Mouse (Mus musculus) cerebellum, adult 2 months (tissue): ENCODE measurements at regions not wholly inside any gene's neighbourhood (a gene's known extent, or its start where the extent isn't known, plus 50 kb on each side); places are given as distances from the start of the nearest gene placed in this dataset.

Experiments
- DNase-seq, 2 experiments: peaks; one replicate each; pipeline ENCODE4 v3.0.0; 2021
- H3K27ac ChIP-seq: fragments of 200-500 bp; 2 replicates; pipeline ENCODE4 v1.5.1; 2012; ENCODE audit warnings: low read length, control low read depth, inconsistent platforms; ENCODE audit not compliant: insufficient read depth
- H3K27me3 ChIP-seq: fragments of 200-500 bp; 2 replicates; pipeline ENCODE4 v1.6.1; 2012; ENCODE audit warnings: inconsistent platforms, mild to moderate bottlenecking, low read length, moderate library complexity; ENCODE audit not compliant: control insufficient read depth, insufficient read depth
- H3K4me1 ChIP-seq: fragments of 200-500 bp; 2 replicates; pipeline ENCODE4 v1.6.1; 2011; ENCODE audit warnings: low read length; ENCODE audit not compliant: control insufficient read depth, insufficient read depth
- H3K4me3 ChIP-seq: fragments of 200-500 bp; replicated peaks from 2 replicates; pipeline ENCODE3; 2011; ENCODE audit warnings: mild to moderate bottlenecking, low read depth, low read length, control low read depth; ENCODE audit not compliant: insufficient read depth
- CTCF ChIP-seq: fragments of 200-500 bp; IDR thresholded peaks from 2 replicates; pipeline ENCODE4 v1.5.1; 2011; ENCODE audit warnings: low read depth, mild to moderate bottlenecking, control low read depth, low read length, moderate library complexity, borderline replicate concordance; ENCODE audit not compliant: insufficient read depth
- POLR2A ChIP-seq: fragments of 200-500 bp; IDR thresholded peaks from 2 replicates; pipeline ENCODE4 v1.6.1; 2011; ENCODE audit warnings: low read length, control low read depth, borderline replicate concordance; ENCODE audit not compliant: insufficient read depth
- WGBS: fragments of 180-500 bp; shearing (Covaris S2); methylation state at CpG from one replicate; pipeline ENCODE4 v1.1.7; 2018; 5-methylcytosine and 5-hydroxymethylcytosine counted together

DNA sequence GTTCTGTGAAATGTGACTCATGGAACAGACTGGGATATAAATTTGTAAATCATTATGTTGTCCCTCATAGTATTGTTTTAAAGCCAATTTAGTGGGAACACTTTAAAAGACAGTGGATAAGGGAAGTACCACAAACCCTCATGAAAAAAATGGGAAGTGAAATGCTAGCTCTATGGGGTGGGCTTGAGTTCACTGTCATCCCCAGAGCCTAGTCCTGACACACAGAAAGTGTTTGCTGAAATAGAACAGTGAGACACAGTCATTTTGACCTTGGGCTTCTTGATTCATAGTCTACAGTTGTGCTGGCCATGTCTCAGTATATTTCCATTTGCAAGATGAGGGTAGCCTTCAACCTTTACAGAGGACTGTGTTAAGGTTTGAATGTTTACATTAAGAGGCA, 166.8 kb upstream of the Fggy start:
- H3K4me1 ChIP-seq: no peaks in the 10 kb centered on the region
- no peak for TF ChIP-seq POLR2A
- TF ChIP-seq CTCF: no peak
- no peaks in the 10 kb centered on the region for H3K27me3 ChIP-seq
- no peak overlapping the region for H3K27ac ChIP-seq
- no peak for DNase-seq
- H3K4me3 ChIP-seq: no peak overlapping the region

DNA sequence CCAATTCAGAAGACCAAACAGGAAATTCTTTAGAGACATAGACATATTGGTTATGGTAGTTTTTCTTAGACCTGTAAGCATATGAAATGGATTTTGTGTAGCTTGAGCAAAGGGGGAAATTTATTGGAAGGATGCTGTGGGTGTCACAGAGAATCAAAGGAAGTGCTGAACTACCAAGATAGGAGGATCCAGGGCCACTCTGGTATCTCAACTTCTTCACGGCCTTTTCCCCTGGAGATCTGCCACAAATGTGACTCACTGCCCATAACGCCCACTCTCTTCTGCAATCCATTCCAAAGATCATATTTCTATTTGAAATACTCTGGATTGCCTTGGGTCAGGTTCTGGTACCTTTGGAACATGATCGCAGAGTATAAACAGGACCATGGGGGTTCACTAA, 161.6 kb upstream of the Fggy start:
- no peak for TF ChIP-seq POLR2A
- TF ChIP-seq CTCF: no peak

DNA sequence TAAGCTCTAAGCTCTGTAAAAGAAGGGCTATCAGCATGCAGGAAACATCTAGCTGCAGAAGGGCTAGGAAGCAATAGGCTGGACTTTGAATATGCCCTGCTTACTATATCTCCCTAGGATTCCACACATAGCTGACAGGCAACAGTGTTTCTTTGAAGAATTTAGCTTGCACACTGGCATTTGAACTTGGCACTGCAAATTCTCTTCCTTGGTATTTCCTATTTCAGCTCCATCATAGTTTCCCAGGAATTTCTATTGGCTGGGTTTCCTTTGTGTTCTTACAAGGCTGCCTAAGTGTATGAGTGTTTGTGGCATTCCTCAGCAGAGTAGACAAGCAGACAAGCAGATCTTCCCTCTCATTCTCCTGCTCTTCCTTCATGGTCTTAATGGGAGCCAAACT, 159.0 kb upstream of the Fggy start:
- TF ChIP-seq POLR2A: no peak
- TF ChIP-seq CTCF: no peak

More for the DNA sequence above, 161.6 kb upstream of the Fggy start:
- no peaks in the 10 kb centered on the region for H3K27me3 ChIP-seq
- no peaks in the 10 kb centered on the region for H3K4me1 ChIP-seq
- no peak for DNase-seq
- H3K27ac ChIP-seq: no peak overlapping the region
- 85% methylated on average over 3 of the region's 3 CpGs for WGBS
- no peak overlapping the region for H3K4me3 ChIP-seq

DNA sequence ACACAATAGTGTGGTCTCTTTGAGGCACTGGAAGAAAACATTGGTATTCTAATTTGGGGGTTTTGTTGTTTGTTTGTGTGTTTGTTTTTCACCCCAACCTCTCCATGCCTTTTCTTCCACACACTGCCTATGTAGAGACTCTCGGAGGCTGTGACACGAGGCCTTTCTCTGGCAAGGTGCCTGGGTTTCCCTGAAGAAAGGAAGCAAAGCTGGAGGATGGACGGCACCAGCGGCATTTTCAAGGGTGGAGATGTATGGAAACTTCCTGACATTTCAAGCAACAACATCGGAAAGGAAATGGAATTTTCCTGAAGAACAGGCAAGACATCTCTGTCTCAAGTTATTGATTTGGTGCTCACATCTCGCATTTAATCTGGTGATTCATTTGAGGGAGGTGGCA, 155.0 kb upstream of the Fggy start:
- Histone ChIP-seq H3K27ac (no peak overlapping the region), H3K4me1 (no peaks in the 10 kb centered on the region), H3K27me3 (no peaks in the 10 kb centered on the region), H3K4me3 (no peak overlapping the region)
- TF ChIP-seq POLR2A: no peak
- TF ChIP-seq CTCF: no peak
- DNase-seq: no peak
- WGBS: 64% methylated on average over 6 of the region's 6 CpGs

More for the DNA sequence above, 159.0 kb upstream of the Fggy start:
- no peak overlapping the region for H3K27ac ChIP-seq
- no peak for DNase-seq
- H3K27me3 ChIP-seq: no peaks in the 10 kb centered on the region
- H3K4me3 ChIP-seq: no peak overlapping the region
- no peaks in the 10 kb centered on the region for H3K4me1 ChIP-seq

DNA sequence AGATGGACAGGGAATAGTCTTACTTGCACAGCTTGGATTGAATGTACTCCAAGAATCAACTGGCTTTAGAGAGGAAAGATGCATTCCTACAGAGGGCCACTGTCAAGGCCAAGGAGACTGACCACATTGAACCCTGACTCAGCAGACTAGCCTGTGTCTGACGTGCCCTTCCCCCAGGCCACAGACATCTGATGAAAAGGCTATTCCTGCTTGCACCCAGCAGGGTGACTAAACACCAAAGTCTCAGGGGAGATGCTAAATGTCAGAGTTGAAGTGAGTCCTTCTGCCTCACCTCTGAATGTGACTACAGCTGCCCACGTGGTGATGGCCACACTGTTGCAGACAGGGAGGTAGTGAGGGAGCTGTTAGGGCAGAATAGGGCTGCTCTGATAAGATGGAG, 140.2 kb upstream of the Fggy start:
- no peaks in the 10 kb centered on the region for H3K27me3 ChIP-seq
- TF ChIP-seq CTCF (no peak), POLR2A (no peak)
- 33% methylated on average over 2 of the region's 2 CpGs for WGBS
- no peak for DNase-seq
- H3K27ac ChIP-seq: no peak overlapping the region
- H3K4me1 ChIP-seq: no peaks in the 10 kb centered on the region
- H3K4me3 ChIP-seq: no peak overlapping the region

DNA sequence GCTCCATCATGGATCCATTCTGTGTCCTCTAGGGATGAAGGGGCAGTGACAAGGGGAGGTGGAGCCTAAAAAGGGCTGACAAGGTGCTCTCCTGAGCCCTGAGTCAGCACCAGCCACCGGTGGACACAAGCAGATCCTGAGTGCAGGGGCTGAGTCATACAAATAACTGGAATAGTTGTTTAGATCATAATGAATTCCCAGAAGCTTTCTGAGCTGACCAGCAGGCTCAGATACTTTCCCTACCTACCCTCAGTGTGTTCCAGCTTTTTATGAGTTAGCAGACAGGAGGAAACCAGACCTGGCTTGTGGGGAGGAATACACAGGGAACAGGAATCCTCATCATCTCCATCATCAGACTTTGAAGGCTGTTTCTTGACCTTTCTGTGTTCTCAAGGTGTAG, 130.7 kb upstream of the Fggy start:
- no peak overlapping the region for H3K27ac ChIP-seq
- no peak for DNase-seq
- TF ChIP-seq POLR2A (no peak), CTCF (no peak)
- H3K27me3 ChIP-seq: no peaks in the 10 kb centered on the region
- H3K4me3 ChIP-seq: no peak overlapping the region
- H3K4me1 ChIP-seq: no peaks in the 10 kb centered on the region
- 72% methylated on average over 1 of the region's 1 CpGs for WGBS

DNA sequence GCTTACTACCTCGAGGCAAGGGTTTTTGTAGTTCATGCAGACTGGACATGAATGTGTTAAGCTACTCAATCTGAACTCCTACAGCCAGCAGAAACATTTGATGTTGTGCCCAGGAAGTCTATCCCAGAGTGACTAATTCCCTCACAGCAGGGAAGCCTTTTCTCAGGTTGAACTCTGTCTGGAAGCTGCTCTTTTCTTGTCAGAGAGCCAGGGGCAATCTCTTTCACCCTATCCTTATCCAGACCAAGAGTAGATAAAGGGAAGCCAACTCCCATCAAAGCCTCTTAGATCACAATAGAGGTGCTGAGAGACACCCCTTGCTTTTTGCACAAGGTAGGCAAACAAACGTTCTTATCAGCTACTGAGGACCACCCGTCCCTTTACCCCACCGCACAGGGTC, 122.8 kb upstream of the Fggy start:
- DNase-seq: no peak
- 28% methylated on average over 4 of the region's 4 CpGs for WGBS

DNA sequence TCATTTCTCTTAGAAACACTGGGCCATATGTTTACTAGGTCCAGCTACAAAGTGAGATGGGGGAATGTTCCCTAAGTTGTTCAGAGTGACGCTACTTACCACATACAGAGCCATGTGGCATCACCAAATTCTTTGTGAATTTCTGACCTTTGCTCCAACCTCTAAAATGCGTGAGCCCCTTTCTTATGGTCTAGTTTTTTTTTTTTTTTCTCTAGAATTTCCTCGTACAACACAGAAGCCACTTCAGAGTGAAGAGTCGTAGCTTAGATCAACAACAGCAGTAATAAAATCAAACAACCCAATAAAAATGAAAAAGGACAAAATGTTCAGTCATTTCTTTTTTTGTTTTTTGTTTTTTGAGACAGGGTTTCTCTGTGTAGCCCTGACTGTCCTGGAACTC, 122.2 kb upstream of the Fggy start:
- H3K27me3 ChIP-seq: no peaks in the 10 kb centered on the region
- whole genome bisulfite sequencing: 80% methylated on average over 4 of the region's 4 CpGs

More for the DNA sequence above, 122.8 kb upstream of the Fggy start:
- no peak overlapping the region for H3K27ac ChIP-seq
- no peak for TF ChIP-seq CTCF
- no peak for TF ChIP-seq POLR2A
- no peak overlapping the region for H3K4me3 ChIP-seq
- H3K27me3 ChIP-seq: no peaks in the 10 kb centered on the region
- no peaks in the 10 kb centered on the region for H3K4me1 ChIP-seq

DNA sequence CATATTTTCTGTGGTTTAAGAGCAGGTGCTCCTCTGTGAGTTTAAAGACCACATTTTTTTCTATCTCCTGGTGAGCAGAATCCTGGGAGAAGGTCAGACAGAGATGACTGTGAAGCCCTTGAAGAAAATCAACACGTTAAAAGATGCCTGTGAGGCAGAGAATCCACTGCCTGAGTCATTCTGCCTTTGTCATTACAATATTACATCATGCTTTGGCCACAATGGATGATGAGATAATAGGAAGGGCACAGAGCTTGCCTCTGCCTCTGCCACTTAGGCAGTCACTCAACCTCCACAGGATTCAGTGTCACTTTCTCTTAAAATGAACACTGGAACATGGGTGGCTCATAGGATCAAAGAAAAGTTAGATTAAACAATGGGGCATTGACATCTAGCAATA, 117.5 kb upstream of the Fggy start:
- 22% methylated on average over 1 of the region's 1 CpGs for WGBS
- no peaks in the 10 kb centered on the region for H3K4me1 ChIP-seq
- H3K27ac ChIP-seq: no peak overlapping the region
- no peak for TF ChIP-seq CTCF
- no peak for TF ChIP-seq POLR2A
- no peaks in the 10 kb centered on the region for H3K27me3 ChIP-seq
- H3K4me3 ChIP-seq: no peak overlapping the region
- DNase-seq: no peak

More for the DNA sequence above, 122.2 kb upstream of the Fggy start:
- TF ChIP-seq POLR2A (no peak), CTCF (no peak)
- Histone ChIP-seq H3K4me1 (no peaks in the 10 kb centered on the region), H3K4me3 (no peak overlapping the region), H3K27ac (no peak overlapping the region)
- DNase-seq: no peak
